Mouse (Mus musculus) adrenal gland (tissue): ENCODE data around the gene Gcn1l1.

Source experiments
- intact Hi-C: fragments of 180-260 bp; cut with DNase I; formaldehyde crosslinking; loops from one replicate; pipeline ENCODE4 v1.15.1; 2025

The Gcn1l1 gene

GRCm38 (mm10) chr5:115534290-115534731 is 30.7 kb upstream of the Gcn1l1 start:
- intact Hi-C loops = no loop called here

- intact Hi-C loops = no loop called here
These were observed 30.2 kb upstream of the Gcn1l1 start for GRCm38 (mm10) chr5:115534856-115535255.

GRCm38 (mm10) chr5:115535635-115536034 is 29.4 kb upstream of the Gcn1l1 start:
- intact Hi-C loops = no loop called here

GRCm38 (mm10) chr5:115538017-115538692 is 26.9 kb upstream of the Gcn1l1 start:
- intact Hi-C loops = loop anchor here (1.0 kb wide), 1 partner anchor 32 kb away; the partner anchor contains the start of gene Pxn

- intact Hi-C loops = loop anchor here (1.0 kb wide), 1 partner anchor 32 kb away; the partner anchor contains the start of gene Pxn
These were observed 26.4 kb upstream of the Gcn1l1 start for GRCm38 (mm10) chr5:115538693-115539043.

- intact Hi-C loops = no loop called here
These were observed 22.2 kb upstream of the Gcn1l1 start for GRCm38 (mm10) chr5:115542635-115543384.

GRCm38 (mm10) chr5:115543509-115544253 is 21.4 kb upstream of the Gcn1l1 start:
- intact Hi-C loops = no loop called here

- intact Hi-C loops = no loop called here
These were observed 20.3 kb upstream of the Gcn1l1 start for GRCm38 (mm10) chr5:115544655-115545185.

GRCm38 (mm10) chr5:115545636-115546035 is 19.4 kb upstream of the Gcn1l1 start:
- intact Hi-C loops = no loop called here

- intact Hi-C loops = no loop called here
These were observed 18.5 kb upstream of the Gcn1l1 start for GRCm38 (mm10) chr5:115546536-115546935.

GRCm38 (mm10) chr5:115547014-115547413 is 18.0 kb upstream of the Gcn1l1 start:
- intact Hi-C loops = no loop called here

GRCm38 (mm10) chr5:115547421-115547820 is 17.6 kb upstream of the Gcn1l1 start:
- intact Hi-C loops = no loop called here

- intact Hi-C loops = no loop called here
These were observed 16.4 kb upstream of the Gcn1l1 start for GRCm38 (mm10) chr5:115548501-115549285.

- intact Hi-C loops = no loop called here
These were observed 14.5 kb upstream of the Gcn1l1 start for GRCm38 (mm10) chr5:115550482-115551005.

GRCm38 (mm10) chr5:115551386-115551785 is 13.7 kb upstream of the Gcn1l1 start:
- intact Hi-C loops = no loop called here

- intact Hi-C loops = no loop called here
These were observed 13.3 kb upstream of the Gcn1l1 start for GRCm38 (mm10) chr5:115551799-115552198.

- intact Hi-C loops = no loop called here
These were observed 11.1 kb upstream of the Gcn1l1 start for GRCm38 (mm10) chr5:115553801-115554420.

- intact Hi-C loops = no loop called here
These were observed 10.3 kb upstream of the Gcn1l1 start for GRCm38 (mm10) chr5:115554536-115555291.

- intact Hi-C loops = no loop called here
These were observed 8.8 kb upstream of the Gcn1l1 start for GRCm38 (mm10) chr5:115556217-115556616.
